Mouse (Mus musculus) B cell, adult (primary cell): Measurements from ENCODE around the gene Wdr44. TPM values are rescaled to one million over a fixed set of nuclear protein-coding genes. Genes with fewer than 3 reads are reported as not detected.

ENCODE experiments used
- total RNA-seq: library from RNA; stranded (reverse); gene quantifications from 4 replicates; pipeline ENCODE4 v1.2.4, GENCODE M21; 2023; ENCODE audit not compliant: inconsistent age

The Wdr44 gene
- 36.8 to 46.8 TPM (median 42.1 TPM) in 4 replicates for total RNA-seq

DNA sequence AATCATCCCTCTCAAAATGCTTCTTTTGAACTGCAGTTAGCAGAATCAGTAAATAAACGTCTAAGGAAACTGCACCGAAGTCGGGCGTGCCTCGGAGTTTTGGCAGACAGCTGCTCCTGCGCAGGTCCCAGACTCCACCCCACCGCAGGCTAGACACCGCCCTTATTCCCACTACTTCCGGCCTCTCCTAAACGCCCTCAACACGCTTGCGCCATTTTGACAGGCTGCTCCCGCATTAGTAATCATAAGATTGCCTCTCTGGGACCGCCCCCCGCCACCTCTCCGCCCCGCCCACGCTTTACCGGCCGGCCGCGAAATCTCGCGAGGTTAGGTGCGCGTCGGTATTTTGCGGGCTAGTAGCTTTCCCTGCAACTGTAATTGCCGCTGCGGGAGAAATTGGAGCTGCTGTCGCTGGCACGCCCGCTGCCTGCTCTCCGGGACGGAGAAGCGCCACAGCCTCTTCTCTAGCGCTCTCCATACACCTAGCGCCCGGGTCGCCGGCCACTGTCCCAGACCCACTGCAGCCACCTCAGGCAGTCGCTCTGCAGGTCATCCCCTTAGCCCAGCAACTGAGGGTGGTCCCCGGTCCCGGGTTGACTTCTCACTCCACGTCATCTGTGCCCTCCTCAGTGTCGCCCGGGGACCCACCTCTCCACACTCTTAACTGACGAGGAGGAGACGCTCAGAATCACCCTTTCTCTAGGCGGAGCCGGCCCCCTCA is at the start of gene Wdr44:
Wdr44 (plus strand) TSS at position 330 of the 721 bp plus-strand sequence.

Other genes with a start within 250 kb of the Wdr44 start
- not detected in 4 replicates for gene Gm4907, start 189.5 kb downstream of the Wdr44 start, total RNA-seq